Mouse (Mus musculus) adrenal gland, postnatal 25 days (tissue): ENCODE data around the gene Ank. TPM values are rescaled to one million over a fixed set of nuclear protein-coding genes. Genes with fewer than 3 reads are reported as not detected.

ENCODE experiments used
- DNase-seq: peaks from one replicate; pipeline ENCODE4 v3.0.0; 2021; ENCODE audit warnings: mixed read lengths
- total RNA-seq: library from RNA; stranded (reverse); gene quantifications from 2 replicates; pipeline ENCODE4 v1.2.3, GENCODE M21; 2021

Ank gene
- total RNA-seq, 1 experiment from 2014 or later, result 44.0 TPM

GRCm38 (mm10) chr15:27497300-27497997 is 31.0 kb downstream of the Ank start:
- no peak for DNase-seq

DNA sequence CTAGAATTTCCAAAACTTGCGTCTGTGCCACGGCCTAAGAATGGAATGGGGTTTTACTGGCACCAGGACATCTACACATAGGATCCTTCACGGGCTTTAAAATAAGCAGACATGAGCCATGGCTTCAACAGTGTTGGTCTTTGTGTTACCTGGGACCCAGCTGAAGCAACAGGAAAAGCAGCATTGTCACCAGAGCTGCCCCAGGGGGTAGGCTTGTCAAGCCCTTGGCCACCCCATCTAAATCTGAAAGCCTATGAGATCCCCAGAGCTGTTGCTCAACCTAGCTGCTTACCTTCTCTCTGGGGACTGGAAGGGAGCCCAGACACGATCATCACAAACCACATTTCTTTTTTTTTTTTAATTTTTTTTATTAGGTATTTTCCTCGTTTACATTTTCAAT is 31.6 kb downstream of the Ank start:
- no peak for DNase-seq

- no peak for DNase-seq
These were observed 33.9 kb downstream of the Ank start for GRCm38 (mm10) chr15:27500390-27500789.

- DNase-seq, result no peak
These were observed 35.9 kb downstream of the Ank start for GRCm38 (mm10) chr15:27502338-27502737.

- DNase-seq, result no peak
These were observed 36.7 kb downstream of the Ank start for GRCm38 (mm10) chr15:27503221-27503620.

DNA sequence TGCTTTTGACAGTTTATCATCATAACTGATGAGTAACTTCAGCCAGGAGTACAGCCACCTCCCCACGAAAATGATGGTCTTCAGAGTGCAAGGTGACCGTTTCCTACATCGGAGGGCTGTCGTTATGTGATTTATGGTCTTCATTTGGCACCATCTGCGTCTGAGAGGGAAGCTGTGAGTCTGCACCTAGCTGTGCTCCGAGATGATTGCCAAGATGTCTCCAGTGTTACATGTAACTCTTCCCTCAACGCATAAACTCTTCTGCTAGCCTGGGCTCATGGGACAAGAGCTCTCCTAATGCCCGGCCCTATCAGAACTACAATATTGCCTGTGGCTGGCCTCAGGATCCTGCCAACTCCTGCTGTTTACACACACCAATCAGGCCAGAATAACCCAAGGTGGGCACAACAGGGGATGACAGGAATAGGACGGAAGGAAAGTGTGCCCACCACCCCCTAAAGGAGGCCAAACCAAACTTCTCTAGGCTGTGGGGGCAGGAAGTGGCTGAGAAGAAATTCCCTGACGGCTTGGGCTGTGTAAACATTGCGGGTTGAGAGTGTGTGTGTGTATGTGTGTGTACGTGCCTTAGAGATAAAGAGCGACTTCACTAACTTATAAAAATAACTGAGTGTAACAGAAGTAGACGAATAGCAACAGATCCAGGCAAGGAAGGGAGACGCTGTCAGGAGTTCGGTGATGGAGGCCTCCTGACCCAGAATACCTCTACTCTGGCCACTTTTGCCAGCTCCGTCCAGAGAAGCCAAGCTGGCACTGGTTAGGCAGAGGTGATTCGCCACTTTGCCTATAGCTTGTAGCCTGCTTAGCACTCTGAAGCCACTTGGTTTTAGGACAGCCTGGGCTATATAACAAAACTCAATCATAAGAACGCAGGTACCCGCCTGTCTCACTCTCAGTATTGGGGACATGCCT is 37.6 kb downstream of the Ank start:
- DNase-seq, result no peak

- peak; percentile 18 for DNase-seq
These were observed 39.8 kb downstream of the Ank start for GRCm38 (mm10) chr15:27506127-27506886.

DNA sequence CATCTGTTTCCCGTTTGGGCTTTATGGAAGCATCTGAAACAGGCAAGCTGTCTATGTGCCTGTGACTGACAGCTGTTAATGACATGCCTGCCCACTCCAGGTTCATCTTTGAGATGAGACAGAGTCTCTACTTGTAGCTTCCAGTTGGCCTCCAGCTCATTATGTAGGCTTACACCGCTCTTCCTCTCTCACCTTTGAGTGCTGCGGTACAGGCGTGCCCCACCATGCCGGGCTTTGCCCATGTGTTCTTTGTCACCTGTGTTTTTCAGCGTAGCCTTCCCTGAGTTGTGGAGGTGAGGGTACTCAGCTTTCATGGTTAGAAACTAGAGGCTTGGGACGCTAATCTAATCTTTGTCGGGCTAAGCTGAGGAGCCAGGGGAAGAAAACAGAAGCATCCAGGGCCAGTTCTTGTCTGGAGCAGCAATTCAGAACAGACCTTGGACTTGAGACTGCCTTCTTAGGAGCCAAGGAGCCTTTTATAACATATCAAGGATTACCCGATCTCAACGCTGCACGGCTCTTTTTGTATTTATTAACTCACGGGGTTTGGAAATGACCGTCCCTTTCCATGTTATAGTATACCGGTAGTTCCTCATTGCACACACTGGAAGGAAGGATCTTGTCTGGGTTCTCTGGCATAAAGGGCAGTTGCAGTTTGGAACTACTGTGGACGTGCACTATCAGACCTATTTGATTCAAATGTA is 40.6 kb downstream of the Ank start:
- DNase-seq, result no peak

GRCm38 (mm10) chr15:27508169-27508568 is 41.7 kb downstream of the Ank start:
- DNase-seq, result no peak

GRCm38 (mm10) chr15:27508982-27509381 is 42.5 kb downstream of the Ank start:
- no peak for DNase-seq

GRCm38 (mm10) chr15:27516927-27517326 is 50.5 kb downstream of the Ank start:
- DNase-seq, result no peak

GRCm38 (mm10) chr15:27518026-27518425 is 51.5 kb downstream of the Ank start:
- no peak for DNase-seq

DNA sequence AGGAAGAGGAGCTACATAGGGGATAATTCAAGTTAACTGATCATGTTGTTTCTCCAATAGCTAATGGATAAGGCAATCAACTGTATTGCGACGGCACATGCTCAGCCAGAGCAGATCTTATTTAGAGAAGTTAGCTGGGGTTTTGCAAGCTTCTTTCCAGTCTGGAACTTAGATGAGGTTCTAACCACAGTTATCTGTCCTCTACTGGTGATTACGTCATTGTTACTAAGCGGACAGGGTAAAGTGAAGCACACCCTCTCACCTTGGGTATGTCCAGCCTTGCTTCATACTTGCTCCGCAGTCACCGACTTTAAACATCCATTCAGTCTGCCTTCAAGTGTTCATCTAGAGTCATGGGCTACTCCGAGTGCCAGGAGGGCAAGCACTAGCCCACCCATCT is 53.4 kb downstream of the Ank start:
- no peak for DNase-seq

- DNase-seq, result peak; percentile 51
These were observed 58.9 kb downstream of the Ank start for GRCm38 (mm10) chr15:27525233-27526005.

DNA sequence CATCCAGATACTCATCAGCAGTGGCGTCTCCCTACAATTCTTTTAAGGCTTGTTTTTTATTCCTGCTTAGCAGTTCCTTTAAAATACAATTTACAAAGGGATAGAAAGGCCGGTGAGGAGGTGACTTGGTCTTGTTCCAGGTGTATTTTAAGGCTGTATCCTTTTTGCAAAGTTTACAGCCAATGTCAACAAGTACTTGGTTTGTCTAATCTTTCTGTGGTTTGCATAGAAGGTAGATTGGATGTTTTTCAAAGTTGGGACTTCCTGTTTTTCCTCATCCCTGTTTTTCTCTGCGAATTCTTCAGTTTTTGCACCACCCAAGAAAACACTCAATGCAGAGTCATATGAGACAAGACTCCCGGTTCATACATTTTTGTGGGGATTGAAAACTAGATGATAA is 62.4 kb downstream of the Ank start:
- DNase-seq, result no peak

GRCm38 (mm10) chr15:27530023-27530422 is 63.5 kb downstream of the Ank start:
- DNase-seq, result no peak

GRCm38 (mm10) chr15:27533036-27533435 is 66.6 kb downstream of the Ank start:
- no peak for DNase-seq

DNA sequence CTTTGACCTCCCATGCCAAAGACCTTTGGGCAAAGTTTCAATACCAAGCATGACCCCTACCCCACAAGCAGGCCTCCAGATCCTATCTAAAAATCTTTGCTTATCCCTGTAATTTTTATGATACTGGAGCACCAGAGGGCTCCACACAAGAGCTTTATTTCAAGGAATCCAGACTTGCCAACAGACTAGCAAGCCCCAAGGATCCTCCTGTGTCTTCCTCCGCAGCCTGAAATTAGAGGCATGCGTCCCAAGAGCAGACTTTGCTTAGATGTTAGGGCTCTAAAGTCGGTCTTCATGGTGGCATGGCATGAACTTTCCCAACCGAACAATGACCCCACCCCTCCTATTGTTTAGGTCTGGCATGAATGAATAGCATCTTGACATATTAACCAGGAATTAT is 69.2 kb downstream of the Ank start:
- DNase-seq, result no peak

DNA sequence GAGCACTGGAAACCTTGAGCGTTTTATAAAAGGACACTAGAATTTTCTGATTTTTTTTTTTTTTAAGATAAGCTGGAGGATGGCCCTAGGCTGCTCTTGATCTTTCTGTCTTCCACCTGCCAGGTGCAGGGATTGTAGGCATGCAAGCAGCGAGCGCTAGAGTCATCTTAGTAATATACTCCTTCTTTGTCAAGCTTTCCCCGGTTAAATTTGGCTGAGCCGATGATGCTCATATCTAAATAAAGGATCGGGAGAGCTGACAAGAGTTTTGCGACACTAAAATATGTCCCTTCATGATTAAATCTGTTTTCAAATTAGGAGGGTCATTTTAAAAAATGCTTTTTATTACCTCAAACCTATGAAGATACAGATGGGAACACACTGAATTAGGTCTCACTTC is 69.7 kb downstream of the Ank start:
- DNase-seq, result no peak

DNA sequence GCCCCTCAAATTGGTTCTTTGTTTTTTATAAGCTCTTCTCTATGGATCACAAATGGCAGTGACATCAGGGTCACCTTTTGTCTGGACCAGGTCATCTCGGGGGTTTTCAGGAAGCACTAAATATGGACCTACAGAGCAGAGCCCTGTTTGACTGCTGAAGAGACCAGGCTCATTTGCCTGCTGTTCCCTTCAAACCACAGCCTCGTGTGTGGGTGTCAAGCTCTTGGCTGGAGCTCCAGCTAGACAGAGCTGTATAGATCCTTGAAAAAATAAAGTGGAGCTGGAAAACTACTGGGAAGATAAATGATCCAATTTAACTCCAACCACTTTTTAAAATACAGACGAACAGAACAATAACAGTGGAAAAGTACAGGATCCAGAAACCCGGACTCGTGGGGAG is 70.3 kb downstream of the Ank start:
- DNase-seq, result no peak

GRCm38 (mm10) chr15:27537519-27538223 is 71.2 kb downstream of the Ank start:
- DNase-seq, result no peak
